Mouse (Mus musculus) heart, embryonic 16.5 days (tissue): ENCODE results near the gene Tomm20. TPM values are rescaled to one million over a fixed set of nuclear protein-coding genes. Genes with fewer than 3 reads are reported as not detected.

Source experiments
- ATAC-seq: fragments of 200-750 bp; cut with Nextera tagmentation; replicated peaks from 2 replicates; pipeline ENCODE4 v1.8.0; 2017; ENCODE audit warnings: moderate number of reproducible peaks; ENCODE audit not compliant: insufficient read depth, low FRiP score; ENCODE audit errors: extremely low read depth
- H3K27ac ChIP-seq: fragments of 300-500 bp; sonication (generic); 2 replicates; pipeline ENCODE4 v1.5.1; 2014; ENCODE audit warnings: mild to moderate bottlenecking, low read length, control low read depth, moderate library complexity
- H3K27me3 ChIP-seq: fragments of 300-500 bp; sonication (generic); 2 replicates; pipeline ENCODE4 v1.6.1; 2014; ENCODE audit warnings: low read length, mixed read lengths; ENCODE audit not compliant: control insufficient read depth, insufficient read depth
- H3K36me3 ChIP-seq: fragments of 300-500 bp; sonication (generic); 2 replicates; pipeline ENCODE4 v1.6.1; 2014; ENCODE audit not compliant: control insufficient read depth, insufficient read depth
- H3K4me1 ChIP-seq: fragments of 300-500 bp; sonication (generic); 2 replicates; pipeline ENCODE4 v1.6.1; 2014; ENCODE audit warnings: low read length, mixed read lengths; ENCODE audit not compliant: control insufficient read depth, insufficient read depth
- H3K4me2 ChIP-seq: fragments of 300-500 bp; sonication (generic); 2 replicates; pipeline ENCODE4 v1.6.1; 2014; ENCODE audit warnings: low read depth, mild to moderate bottlenecking, control low read depth, low read length
- H3K4me3 ChIP-seq: fragments of 300-500 bp; sonication (generic); 2 replicates; pipeline ENCODE4 v1.5.1; 2014; ENCODE audit warnings: mild to moderate bottlenecking, control low read depth, low read length
- H3K9ac ChIP-seq: fragments of 300-500 bp; sonication (generic); 2 replicates; pipeline ENCODE4 v1.6.1; 2014; ENCODE audit warnings: low read length, control low read depth
- H3K9me3 ChIP-seq: fragments of 300-500 bp; sonication (generic); replicated peaks from 2 replicates; pipeline ENCODE4 v1.6.1; 2016; ENCODE audit warnings: low read length; ENCODE audit not compliant: control insufficient read depth
- WGBS: fragments of 180-500 bp; shearing (Covaris S2); extraction: QIAGEN DNeasy Blood & Tissue Kit; methylation state at CpG from one replicate; pipeline ENCODE4 v1.1.7; 2014; 5-methylcytosine and 5-hydroxymethylcytosine counted together
- polyA plus RNA-seq: library from polyadenylated mRNA; unstranded; fragments of >200 nt; fragmentation: Nextera tagmentation; extraction: Ambion mirVana; gene quantifications from 2 replicates; pipeline ENCODE4 v1.2.1, GENCODE M21; 2015

Gene Tomm20
- polyA plus RNA-seq, 1 experiment from 2014 or later: 196 TPM

GRCm38 (mm10) chr8:126907968-126908367 is 37.7 kb downstream of the Tomm20 start:
- ATAC-seq: no peak
- no peaks in the 10 kb centered on the region for H3K27me3 ChIP-seq
- WGBS: 77% methylated on average over 9 of the region's 9 CpGs

GRCm38 (mm10) chr8:126907374-126907773 is 38.3 kb downstream of the Tomm20 start:
- H3K4me1 ChIP-seq: peaks cover 3% of the 10 kb centered on the region; the same call in 1 of the 2 replicates
- H3K36me3 ChIP-seq: no peaks in the 10 kb centered on the region
- H3K27me3 ChIP-seq: no peaks in the 10 kb centered on the region
- no peak overlapping the region for H3K9ac ChIP-seq
- no peak overlapping the region for H3K4me2 ChIP-seq
- no peaks in the 10 kb centered on the region for H3K9me3 ChIP-seq
- H3K4me3 ChIP-seq: no peak overlapping the region
- 68% methylated on average over 3 of the region's 3 CpGs for WGBS
- no peak overlapping the region for H3K27ac ChIP-seq
- no peak for ATAC-seq

More at GRCm38 (mm10) chr8:126907968-126908367, 37.7 kb downstream of the Tomm20 start:
- Histone ChIP-seq H3K4me2 (no peak overlapping the region), H3K4me1 (peaks cover 3% of the 10 kb centered on the region; the same call in 1 of the 2 replicates), H3K36me3 (no peaks in the 10 kb centered on the region), H3K9ac (no peak overlapping the region), H3K27ac (no peak overlapping the region), H3K9me3 (no peaks in the 10 kb centered on the region), H3K4me3 (no peak overlapping the region)

DNA sequence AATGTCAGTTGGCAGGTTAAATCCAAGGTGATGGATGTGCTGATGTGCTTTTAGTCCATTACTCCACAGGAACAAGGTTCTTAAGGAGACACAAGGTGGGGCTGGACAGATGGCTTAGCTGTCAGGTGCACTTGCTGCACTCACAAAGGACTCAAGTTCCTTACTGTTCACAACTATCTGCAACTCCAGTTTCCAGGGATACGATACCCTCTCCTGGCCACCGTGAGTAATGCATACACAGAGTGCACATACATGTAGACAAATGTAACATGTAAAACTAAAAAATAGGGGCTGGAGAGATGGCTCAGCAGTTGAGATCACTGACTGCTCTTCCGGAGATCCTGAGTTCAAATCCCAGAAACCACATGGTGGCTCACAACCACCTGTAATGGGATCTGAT is 40.3 kb downstream of the Tomm20 start:
- ATAC-seq: no peak
- no peak overlapping the region for H3K27ac ChIP-seq
- peaks cover 3% of the 10 kb centered on the region; the same call in 1 of the 2 replicates for H3K4me1 ChIP-seq
- WGBS: 87% methylated on average over 3 of the region's 3 CpGs
- no peaks in the 10 kb centered on the region for H3K9me3 ChIP-seq
- no peak overlapping the region for H3K9ac ChIP-seq
- H3K36me3 ChIP-seq: no peaks in the 10 kb centered on the region
- no peaks in the 10 kb centered on the region for H3K27me3 ChIP-seq
- H3K4me3 ChIP-seq: no peak overlapping the region
- no peak overlapping the region for H3K4me2 ChIP-seq

DNA sequence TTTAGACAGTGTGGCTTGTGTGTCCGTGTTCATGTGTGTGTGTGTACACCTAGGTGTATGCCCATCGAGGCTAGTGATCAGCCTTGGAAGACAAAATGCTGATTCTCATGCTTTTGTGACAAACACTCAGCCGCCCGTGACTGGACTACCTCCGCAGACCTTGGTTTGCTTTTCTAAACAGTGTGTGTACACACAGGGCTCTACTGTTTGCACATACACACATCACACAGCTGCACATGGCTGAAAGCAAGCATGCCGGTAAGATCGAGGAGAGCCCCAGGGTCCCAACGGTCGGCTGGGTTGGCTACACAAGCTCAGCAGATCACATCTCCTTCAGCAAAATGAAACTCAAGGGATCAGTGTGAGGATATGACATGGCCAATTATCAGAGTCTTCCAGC is 41.7 kb downstream of the Tomm20 start:
- no peak for ATAC-seq
- no peaks in the 10 kb centered on the region for H3K36me3 ChIP-seq
- 87% methylated on average over 9 of the region's 9 CpGs for WGBS

GRCm38 (mm10) chr8:126903224-126903895 is 42.3 kb downstream of the Tomm20 start:
- 57% methylated on average over 9 of the region's 9 CpGs for WGBS

More for the DNA sequence above, 41.7 kb downstream of the Tomm20 start:
- H3K4me3 ChIP-seq: no peak overlapping the region
- H3K9me3 ChIP-seq: no peaks in the 10 kb centered on the region
- H3K4me1 ChIP-seq: no peaks in the 10 kb centered on the region
- no peak overlapping the region for H3K4me2 ChIP-seq
- no peaks in the 10 kb centered on the region for H3K27me3 ChIP-seq
- H3K27ac ChIP-seq: no peak overlapping the region
- no peak overlapping the region for H3K9ac ChIP-seq

DNA sequence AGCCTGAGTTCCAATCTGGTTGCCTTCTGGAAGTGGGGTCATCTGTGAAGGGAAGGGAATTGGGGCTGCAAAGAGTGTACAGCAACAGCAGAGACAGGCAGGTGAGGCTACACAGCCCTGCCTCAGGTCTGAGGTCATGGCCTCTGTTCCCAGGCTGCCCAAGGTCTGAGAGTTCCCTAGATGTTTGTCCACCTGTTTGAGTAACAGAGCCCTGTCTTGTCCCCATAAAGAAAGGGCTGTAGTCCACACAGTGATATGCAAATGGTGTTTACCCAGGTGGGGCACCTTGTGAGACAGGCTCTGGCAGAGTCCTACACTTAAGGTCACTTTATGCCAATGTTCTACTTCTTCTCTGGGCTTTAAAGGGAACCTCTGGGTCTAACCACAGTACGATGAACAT is 44.0 kb downstream of the Tomm20 start:
- no peaks in the 10 kb centered on the region for H3K4me1 ChIP-seq
- ATAC-seq: no peak

More at GRCm38 (mm10) chr8:126903224-126903895, 42.3 kb downstream of the Tomm20 start:
- no peaks in the 10 kb centered on the region for H3K4me1 ChIP-seq
- H3K27me3 ChIP-seq: no peaks in the 10 kb centered on the region
- no peaks in the 10 kb centered on the region for H3K9me3 ChIP-seq
- no peaks in the 10 kb centered on the region for H3K36me3 ChIP-seq
- H3K27ac ChIP-seq: no peak overlapping the region
- H3K4me3 ChIP-seq: no peak overlapping the region
- no peak overlapping the region for H3K9ac ChIP-seq
- no peak for ATAC-seq
- no peak overlapping the region for H3K4me2 ChIP-seq

GRCm38 (mm10) chr8:126901049-126901448 is 44.6 kb downstream of the Tomm20 start:
- WGBS: 57% methylated on average over 2 of the region's 2 CpGs
- no peak for ATAC-seq
- H3K4me1 ChIP-seq: no peaks in the 10 kb centered on the region
- no peaks in the 10 kb centered on the region for H3K9me3 ChIP-seq
- H3K4me3 ChIP-seq: no peak overlapping the region
- no peak overlapping the region for H3K4me2 ChIP-seq
- H3K27me3 ChIP-seq: no peaks in the 10 kb centered on the region
- H3K36me3 ChIP-seq: no peaks in the 10 kb centered on the region
- no peak overlapping the region for H3K9ac ChIP-seq
- H3K27ac ChIP-seq: no peak overlapping the region

More for the DNA sequence above, 44.0 kb downstream of the Tomm20 start:
- no peak overlapping the region for H3K27ac ChIP-seq
- no peaks in the 10 kb centered on the region for H3K36me3 ChIP-seq
- no peaks in the 10 kb centered on the region for H3K9me3 ChIP-seq
- WGBS: 77% methylated on average over 1 of the region's 1 CpGs
- H3K4me2 ChIP-seq: no peak overlapping the region
- no peaks in the 10 kb centered on the region for H3K27me3 ChIP-seq
- H3K9ac ChIP-seq: no peak overlapping the region
- H3K4me3 ChIP-seq: no peak overlapping the region

- Histone ChIP-seq H3K4me2 (no peak overlapping the region), H3K9me3 (no peaks in the 10 kb centered on the region), H3K27ac (no peak overlapping the region), H3K9ac (no peak overlapping the region), H3K4me3 (no peak overlapping the region), H3K27me3 (no peaks in the 10 kb centered on the region), H3K36me3 (no peaks in the 10 kb centered on the region), H3K4me1 (peaks cover 5% of the 10 kb centered on the region; the same call in 1 of the 2 replicates)
- WGBS: 29% methylated on average over 6 of the region's 6 CpGs
- no peak; the same call in 1 of the 2 replicates for ATAC-seq
Observed at GRCm38 (mm10) chr8:126895133-126895532, 50.5 kb downstream of the Tomm20 start.

GRCm38 (mm10) chr8:126887639-126888006 is 58.0 kb downstream of the Tomm20 start:
- WGBS: 84% methylated on average over 3 of the region's 3 CpGs

More at GRCm38 (mm10) chr8:126887639-126888006, 58.0 kb downstream of the Tomm20 start:
- Histone ChIP-seq H3K4me2 (no peak overlapping the region), H3K36me3 (no peaks in the 10 kb centered on the region), H3K27ac (peak overlapping the region; percentile 86), H3K9ac (no peak overlapping the region), H3K4me1 (peaks cover 24% of the 10 kb centered on the region), H3K4me3 (no peak overlapping the region), H3K9me3 (no peaks in the 10 kb centered on the region), H3K27me3 (no peaks in the 10 kb centered on the region)
- no peak for ATAC-seq
